Mouse (Mus musculus) erythroblast, embryonic 14.5 days (primary cell): ENCODE results near the gene Esr1.

Experiments
- GATA1 ChIP-seq: IDR thresholded peaks from 2 replicates; pipeline ENCODE4 v1.6.1; 2012; ENCODE audit warnings: low read length, inconsistent platforms, mixed read lengths
- TAL1 ChIP-seq: IDR thresholded peaks from 3 replicates; pipeline ENCODE4 v1.6.1; 2012; ENCODE audit warnings: low read length, inconsistent platforms, mixed read lengths

GRCm38 (mm10) chr10:5032192-5033048 is 421.0 kb downstream of the Esr1 start:
- TF ChIP-seq TAL1 (no peak), GATA1 (no peak)
